Mouse (Mus musculus): ENCODE data around the gene R3hdm1.

GRCm38 (mm10) chr1:128102641-128103461, at the start of gene R3hdm1, which contains the start of gene Zranb3:
- TF ChIP-seq CTCF (IDR thresholded peaks at IDR 0.05; ENCODE audit: low read depth) (no peak), EP300 (IDR thresholded peaks at IDR 0.05; ENCODE audit: low read depth) (no peak; the same call in none of the 2 replicates)

Measured in liver, postnatal 0 days (tissue).